Mouse (Mus musculus) kidney, adult 2 months (tissue): ENCODE results near the gene AB124611.

ENCODE experiments used
- CTCF ChIP-seq: fragments of 200-500 bp; conservative IDR thresholded peaks from 2 replicates; pipeline ENCODE4 v1.5.1; 2011; ENCODE audit warnings: low read depth, mild to moderate bottlenecking, control low read depth, low read length, moderate library complexity, mixed read lengths; ENCODE audit not compliant: insufficient read depth, insufficient read length
- POLR2A ChIP-seq: fragments of 200-500 bp; IDR thresholded peaks from one replicate; pipeline ENCODE4 v1.6.1; 2011; ENCODE audit warnings: low read depth, low read length, control low read depth

DNA sequence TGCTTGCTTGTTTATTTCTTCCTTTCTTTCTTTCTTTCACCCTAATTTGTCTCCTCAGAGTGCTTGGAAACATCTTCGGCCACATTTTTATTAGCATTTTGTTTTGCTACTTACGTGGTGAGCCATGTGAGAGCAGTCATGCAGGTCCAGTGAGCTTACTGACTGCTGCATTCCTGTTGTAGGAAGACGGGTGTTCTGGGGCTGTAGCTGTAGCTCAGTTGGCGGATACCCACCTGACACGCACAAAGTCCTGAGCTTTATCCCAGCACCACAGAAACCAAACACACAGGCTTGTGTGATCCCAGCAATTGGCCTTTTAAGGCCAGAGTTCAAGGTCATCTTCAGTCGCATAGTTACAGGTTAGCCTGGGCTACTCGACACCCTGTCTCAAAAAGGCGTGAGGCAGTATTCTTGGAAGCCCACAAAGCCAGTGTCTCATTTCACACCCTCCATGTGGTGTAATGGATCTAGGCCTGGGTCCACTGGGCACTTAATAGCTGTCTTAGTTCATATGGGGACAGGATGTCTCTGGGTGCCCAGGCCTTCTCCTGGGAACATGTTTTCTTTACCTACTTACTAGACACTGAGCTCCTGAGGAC lies 42.8 kb downstream of the AB124611 start:
- TF ChIP-seq CTCF (no peak), POLR2A (no peak)
